In the genomic region with DNA sequence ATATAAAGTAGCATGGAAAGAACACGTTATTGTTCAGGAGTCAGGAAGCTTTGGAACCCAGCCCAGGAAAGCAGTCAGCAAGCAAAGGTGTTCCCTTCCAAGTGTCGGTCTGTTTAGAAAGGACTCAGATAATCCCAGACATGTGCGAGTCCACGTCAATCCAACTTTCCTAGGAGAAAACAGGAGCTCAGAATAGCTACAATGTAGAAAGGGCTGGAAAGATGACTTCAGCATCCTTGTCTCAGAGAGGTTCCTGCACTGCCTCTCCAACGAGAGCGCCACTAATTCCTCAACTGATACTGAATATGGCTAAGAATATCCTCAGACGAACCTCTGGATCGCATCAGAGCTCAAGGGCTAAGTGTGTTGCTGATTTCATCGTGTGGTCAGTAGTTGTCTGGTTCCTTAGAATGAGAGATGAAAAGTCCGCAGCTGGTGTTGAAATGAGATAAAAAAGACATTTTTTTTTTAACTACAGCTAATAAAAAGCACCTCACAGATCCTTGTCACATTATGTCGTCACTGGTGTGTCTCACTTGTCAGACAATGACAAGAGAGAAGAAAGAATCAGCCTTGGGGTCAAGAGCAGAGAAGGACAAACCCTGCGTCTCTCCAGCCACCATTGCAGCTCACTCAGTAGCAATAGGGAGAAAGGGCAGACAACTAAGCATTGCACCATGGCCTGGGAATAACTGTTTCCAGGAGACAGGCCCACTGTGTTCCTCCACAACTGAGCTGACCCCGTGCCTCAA, we compare ENCODE assay signal across 10 mouse cellular contexts. TPM values are rescaled to one million over a fixed set of nuclear protein-coding genes. Genes with fewer than 3 reads are reported as not detected.
DNase-seq lines count a peak whose midpoint lies in the region; ATAC-seq and TF ChIP-seq lines count a peak whose summit lies in the region.
"Had no signal": no experiment of that assay in that cellular context is flagged by ENCODE, and none has a peak within 500 bp of the region (broad histone marks: within the 10 kb centered on the region; RNA-seq: fewer than 3 reads in every experiment).

No protein-coding gene starts in this region.

- no peaks in the 10 kb centered on the region for H3K36me3 ChIP-seq in heart, postnatal 0 days (replicated peaks; ENCODE audit: control insufficient read depth, insufficient read depth, low read length)
- H3K36me3 ChIP-seq: neural tube, embryonic 13.5 days; stomach, embryonic 15.5 days had no signal

- H3K4me1 ChIP-seq in cerebellum, adult 2 months (ENCODE audit: control insufficient read depth, insufficient read depth, low read length): peaks cover 7% of the 10 kb centered on the region
- peaks cover 39% of the 10 kb centered on the region for H3K4me1 ChIP-seq in heart, postnatal 0 days (ENCODE audit: control insufficient read depth, insufficient read depth)

- H3K4me2 ChIP-seq in heart, postnatal 0 days (ENCODE audit: low read depth, low read length): peak overlapping the region; percentile 29
- H3K4me2 ChIP-seq: neural tube, embryonic 13.5 days; stomach, embryonic 15.5 days had no signal

- H3K9me3 ChIP-seq in heart, postnatal 0 days (replicated peaks; ENCODE audit: control insufficient read depth, low read length): no peaks in the 10 kb centered on the region
- H3K9me3 ChIP-seq: neural tube, embryonic 13.5 days; stomach, embryonic 15.5 days had no signal

- peak; percentile 61; the same call in 1 of the 2 replicates for TF ChIP-seq EP300 in heart, postnatal 0 days (IDR thresholded peaks at IDR 0.05; ENCODE audit: low read depth)

- H3K9ac ChIP-seq in heart, postnatal 0 days (replicated peaks; ENCODE audit: low read depth, low read length): 0 out of 2 replicates have a peak overlapping the region, but pooled peaks have one; percentile 19
- H3K9ac ChIP-seq: neural tube, embryonic 13.5 days; stomach, embryonic 15.5 days had no signal

- no peak overlapping the region for H3K4me3 ChIP-seq in cerebellum, adult 2 months (replicated peaks; ENCODE audit: insufficient read depth, low read depth, low read length)
- no peak overlapping the region for H3K4me3 ChIP-seq in layer of hippocampus, adult 2 months
- no peak overlapping the region for H3K4me3 ChIP-seq in heart, postnatal 0 days (ENCODE audit: low read depth, low read length)
- H3K4me3 ChIP-seq: neural tube, embryonic 13.5 days; stomach, embryonic 15.5 days had no signal

- H3K27me3 ChIP-seq in cerebellum, adult 2 months (ENCODE audit: control insufficient read depth, insufficient read depth, low read length): no peaks in the 10 kb centered on the region
- no peaks in the 10 kb centered on the region for H3K27me3 ChIP-seq in heart, postnatal 0 days (ENCODE audit: control insufficient read depth, insufficient read depth, low read length)
- H3K27me3 ChIP-seq: neural tube, embryonic 13.5 days; stomach, embryonic 15.5 days had no signal

- ATAC-seq in heart, postnatal 0 days (ENCODE audit: insufficient read depth, low read depth): peak; percentile 62
- peak; percentile 58 for ATAC-seq in megakaryocyte-erythroid progenitor cell, adult 5-6 weeks (replicated peaks; ENCODE audit: low FRiP score, low TSS enrichment, poor library complexity, severe bottlenecking)

- no peak for TF ChIP-seq POLR2A in cerebellum, adult 2 months (IDR thresholded peaks at IDR 0.05; ENCODE audit: borderline replicate concordance, insufficient read depth, low read length)

- DNase-seq in cerebellum, adult 2 months: peak; percentile 41 to 49
- no peak for DNase-seq in cerebellum, adult 11-12 months
- DNase-seq in layer of hippocampus, adult 2 months (ENCODE audit: low spot score in 2 of 2): no peak
- DNase-seq in layer of hippocampus, adult 9-11 months: no peak
- peak; percentile 75 for DNase-seq in heart, postnatal 0 days (ENCODE audit: low spot score)
- no peak for DNase-seq in neural tube, embryonic 10.5 days (ENCODE audit: extremely low spot score, low spot score)
- DNase-seq in spleen, postnatal 14 days (ENCODE audit: low spot score in 2 of 2): no peak

- WGBS in cerebellum, adult 2 months: 58% methylated on average over 13 of the region's 13 CpGs
- 8% methylated on average over 13 of the region's 13 CpGs for WGBS in heart, postnatal 0 days

- TF ChIP-seq CTCF in cerebellum, adult 2 months (IDR thresholded peaks at IDR 0.05; ENCODE audit: borderline replicate concordance, insufficient read depth, low read depth, low read length): no peak
- no peak for TF ChIP-seq CTCF in layer of hippocampus, adult 2 months (conservative IDR thresholded peaks at IDR 0.05)
- no peak for TF ChIP-seq CTCF in heart, postnatal 0 days (IDR thresholded peaks at IDR 0.05; ENCODE audit: low read depth)

- no peak overlapping the region for H3K27ac ChIP-seq in cerebellum, adult 2 months (ENCODE audit: insufficient read depth, low read length)
- H3K27ac ChIP-seq in layer of hippocampus, adult 2 months: peak overlapping the region; percentile 40; the same call in 1 of the 2 replicates
- H3K27ac ChIP-seq in heart, postnatal 0 days (ENCODE audit: low read depth): peak overlapping the region; percentile 72
- H3K27ac ChIP-seq: neural tube, embryonic 13.5 days; stomach, embryonic 15.5 days had no signal

RNA-seq across cellular contexts. Expression of a gene that starts 47.5 kb away (rescaled TPM):
- 24.4 and 26.4 TPM in 2 replicates for polyA plus RNA-seq in cerebellum, adult 2 months (2012; rRNA removed)
- 10 to 100 TPM; 17.5 to 24.7 TPM for total RNA-seq in layer of hippocampus, adult 2 months (2021)
- total RNA-seq in heart, postnatal 0 days (2014; rRNA removed; ENCODE audit: low replicate concordance): 13.7 and 14.2 TPM in 2 replicates
- 7.7 and 8.4 TPM in 2 replicates for polyA plus RNA-seq in heart, postnatal 0 days (2015; fragmentation: Nextera tagmentation; extraction: Ambion mirVana)
- total RNA-seq in megakaryocyte-erythroid progenitor cell, adult 5-6 weeks (2014; fragmentation: Nextera tagmentation): 10.4 and 12.3 TPM in 2 replicates
- total RNA-seq in megakaryocyte-erythroid progenitor cell, adult 5-6 weeks (2017): 8.2 and 17.3 TPM in 2 replicates

Comparison
In these comparisons a context has a peak if more than half of its experiments do, and no peak if none do; other contexts are left out.
1. DNase-seq: peak in cerebellum, adult 2 months (2 of 2) and heart, postnatal 0 days (single experiment); none in cerebellum, adult 11-12 months (single experiment), layer of hippocampus, adult 2 months (0 of 2), layer of hippocampus, adult 9-11 months (single experiment), neural tube, embryonic 10.5 days (single experiment) and spleen, postnatal 14 days (0 of 2).